Mouse (Mus musculus) adrenal gland, postnatal 36 days (tissue): ENCODE measurements at regions not wholly inside any gene's neighbourhood (a gene's known extent, or its start where the extent isn't known, plus 50 kb on each side); places are given as distances from the start of the nearest gene placed in this dataset.

Source experiments
- DNase-seq, 2 experiments: peaks; one replicate each; pipeline ENCODE4 v3.0.0; 2021; ENCODE audit warnings: mixed read lengths in 1 of 2

- DNase-seq: no peak
Measured at GRCm38 (mm10) chr16:93458011-93458585, 145.8 kb downstream of the Setd4 start.

GRCm38 (mm10) chr16:93456706-93457425 is 147.0 kb downstream of the Setd4 start:
- no peak for DNase-seq

DNA sequence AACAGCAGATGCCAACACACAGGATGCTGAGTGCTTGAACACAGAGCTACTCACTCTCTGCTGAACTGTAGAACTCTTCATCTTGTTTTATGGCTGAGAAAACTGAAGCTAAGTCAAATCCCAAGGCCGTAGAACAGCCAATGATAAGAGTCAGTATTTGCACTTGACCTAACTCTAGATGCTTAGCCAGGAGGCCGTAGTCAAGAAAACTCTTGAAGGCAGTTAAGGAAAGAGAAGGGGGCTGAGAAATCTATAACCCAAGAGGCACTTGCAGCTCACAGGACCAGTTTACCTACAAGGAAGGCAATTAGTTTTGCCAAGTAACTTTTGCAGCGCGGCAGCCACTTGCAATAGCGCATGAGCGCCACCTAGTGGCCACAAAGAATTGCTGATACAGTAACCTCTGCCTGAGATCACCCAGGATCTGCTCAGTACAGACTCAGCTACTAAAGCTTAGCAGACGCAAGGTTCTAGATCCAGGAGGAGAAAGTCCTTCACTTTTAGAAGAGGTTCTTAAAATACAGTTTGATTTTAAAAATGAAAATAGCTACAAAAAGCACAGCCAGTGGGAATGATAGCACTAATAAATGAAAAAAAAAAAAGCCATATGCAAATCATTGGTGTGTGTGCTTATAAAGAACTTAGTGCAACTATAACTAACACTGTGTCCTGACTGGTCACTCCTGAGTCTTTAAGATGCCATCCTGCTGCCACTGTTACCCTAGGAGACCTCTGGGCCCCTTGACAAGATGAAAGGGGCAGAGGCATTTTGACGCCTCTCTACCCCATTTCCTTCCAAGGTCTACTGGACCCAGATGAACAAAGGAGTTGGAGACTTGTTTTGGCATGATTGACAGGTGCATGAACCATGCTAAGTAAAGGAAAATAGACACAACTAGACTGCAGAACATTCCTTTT is 149.5 kb downstream of the Setd4 start:
- DNase-seq: peak; percentile 82 to 86

DNA sequence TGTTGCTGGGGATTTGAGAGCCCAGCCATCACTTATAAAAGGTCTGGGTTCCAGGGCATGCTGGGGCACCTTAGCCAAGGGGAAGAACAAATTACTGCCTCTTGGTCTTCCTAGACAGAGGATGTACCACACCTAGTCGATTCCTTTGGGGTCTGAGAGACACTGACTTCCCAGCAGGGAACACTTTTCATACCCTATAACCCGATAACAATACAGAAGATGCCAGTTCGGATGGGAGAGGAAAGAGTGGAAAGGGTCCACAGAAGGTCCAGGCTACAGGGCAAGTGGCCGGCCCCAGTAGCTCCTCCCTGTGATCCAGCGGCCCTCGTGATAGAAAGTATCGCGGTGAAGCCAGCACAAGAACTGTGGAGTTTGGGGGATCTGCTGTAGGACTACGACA is 150.8 kb downstream of the Setd4 start:
- DNase-seq: no peak

DNA sequence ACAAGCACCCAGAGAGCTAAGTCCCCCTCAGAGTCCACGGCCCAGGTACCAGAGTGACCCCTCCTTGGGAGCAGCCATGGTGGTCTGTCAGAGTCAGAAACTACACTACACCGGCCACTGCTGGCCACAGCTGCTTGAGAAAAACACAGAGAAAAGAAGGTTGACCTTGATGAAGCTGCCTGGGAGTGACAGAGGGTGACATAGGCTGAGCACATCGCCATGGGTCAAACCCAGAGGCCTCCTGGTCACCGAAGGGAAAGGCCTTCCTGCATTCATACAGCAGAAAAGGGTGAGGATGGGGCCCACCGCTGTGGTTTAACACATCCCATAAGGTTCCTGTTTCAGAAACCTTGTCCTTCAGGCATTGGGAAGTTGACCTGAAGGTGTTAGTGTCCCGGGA is 153.0 kb downstream of the Setd4 start:
- no peak for DNase-seq

DNA sequence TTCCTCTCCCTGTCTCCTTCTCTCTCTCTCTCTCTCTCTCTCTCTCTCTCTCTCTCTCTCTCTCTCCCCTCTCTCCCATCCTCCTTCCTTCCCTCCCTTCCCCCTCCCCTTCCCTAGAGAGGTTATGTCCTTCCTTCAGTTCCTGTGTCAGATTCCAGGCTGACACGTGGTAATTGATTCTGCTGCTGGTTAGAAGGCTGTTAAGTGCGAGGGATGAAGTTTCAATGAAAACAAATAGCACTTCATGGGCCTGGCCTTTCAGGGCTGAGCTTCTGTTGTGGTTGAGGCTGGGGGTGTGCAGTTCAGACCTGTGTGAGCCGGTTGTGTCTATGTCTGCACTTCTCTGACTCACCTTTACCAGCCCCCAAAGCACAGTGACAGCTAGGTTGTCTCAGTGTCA is 153.9 kb downstream of the Setd4 start:
- DNase-seq: no peak

- DNase-seq: no peak
Measured at GRCm38 (mm10) chr16:93448124-93448523, 155.7 kb downstream of the Setd4 start.

- no peak for DNase-seq
Measured at GRCm38 (mm10) chr16:93446970-93447369, 156.9 kb downstream of the Setd4 start.

GRCm38 (mm10) chr16:93446206-93446605 is 157.7 kb downstream of the Setd4 start:
- DNase-seq: no peak

DNA sequence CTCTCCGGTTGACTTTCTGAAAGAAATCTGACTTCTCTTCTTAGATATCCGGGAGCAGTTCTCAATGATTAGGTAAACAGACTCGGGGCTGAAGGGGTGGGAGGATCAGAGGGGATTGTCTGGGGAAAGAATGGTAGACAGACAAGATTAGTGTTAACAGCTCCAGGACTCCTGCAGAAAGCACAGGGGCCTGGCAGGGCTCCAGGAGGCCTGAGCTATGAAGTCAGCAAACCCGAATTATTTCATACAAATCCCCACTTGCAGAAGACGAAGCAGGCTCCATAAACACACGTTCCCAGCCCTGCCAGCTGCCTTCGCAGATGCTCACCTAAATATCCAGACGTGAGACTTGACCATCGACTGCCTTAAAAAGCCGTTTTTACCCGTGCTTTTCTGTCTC is 161.0 kb downstream of the Setd4 start:
- DNase-seq: peak; percentile 26 to 50

DNA sequence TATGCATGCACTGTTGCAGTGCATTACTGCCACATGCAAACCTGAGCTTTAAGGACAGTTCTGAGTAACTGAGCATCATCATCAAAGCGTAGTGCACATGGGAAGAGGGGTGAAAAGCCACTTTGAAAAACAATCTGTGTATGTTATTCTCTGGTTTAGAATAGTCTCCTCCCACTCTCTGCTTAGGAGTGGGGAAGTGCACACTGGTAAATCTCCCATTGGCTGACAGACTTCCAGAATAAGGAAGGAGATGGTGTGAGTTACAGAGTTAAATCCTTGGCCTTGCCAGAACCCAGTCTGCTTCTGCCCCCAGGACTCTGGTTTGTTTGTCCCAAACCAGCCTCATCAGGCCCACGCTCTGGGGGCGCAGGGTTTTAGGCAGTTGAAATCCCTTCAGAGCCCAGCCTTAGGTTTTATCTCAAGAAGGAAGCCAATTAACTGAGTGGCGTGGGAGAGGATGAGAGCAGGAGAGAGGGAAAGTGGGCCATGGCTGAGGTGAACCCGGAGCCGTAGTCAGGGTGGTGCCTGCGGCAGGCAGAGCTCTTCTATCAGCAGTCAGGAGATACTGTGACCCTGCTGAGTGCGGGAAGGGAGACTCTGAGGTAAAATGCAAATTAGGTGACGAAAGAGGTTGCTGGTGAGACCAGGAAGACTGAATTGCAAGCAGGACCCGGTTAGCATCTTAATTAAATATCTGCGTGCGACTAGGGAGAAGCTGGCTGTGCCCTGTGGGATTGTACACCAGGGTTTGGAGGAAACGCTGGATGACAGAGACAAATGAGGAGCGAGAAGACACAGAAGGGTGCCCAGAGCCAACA is 166.0 kb downstream of the Setd4 start:
- no peak for DNase-seq

GRCm38 (mm10) chr16:93436732-93437131 is 167.1 kb downstream of the Setd4 start:
- no peak for DNase-seq

- no peak for DNase-seq
Measured at GRCm38 (mm10) chr16:93431316-93431715, 172.5 kb downstream of the Setd4 start.

DNA sequence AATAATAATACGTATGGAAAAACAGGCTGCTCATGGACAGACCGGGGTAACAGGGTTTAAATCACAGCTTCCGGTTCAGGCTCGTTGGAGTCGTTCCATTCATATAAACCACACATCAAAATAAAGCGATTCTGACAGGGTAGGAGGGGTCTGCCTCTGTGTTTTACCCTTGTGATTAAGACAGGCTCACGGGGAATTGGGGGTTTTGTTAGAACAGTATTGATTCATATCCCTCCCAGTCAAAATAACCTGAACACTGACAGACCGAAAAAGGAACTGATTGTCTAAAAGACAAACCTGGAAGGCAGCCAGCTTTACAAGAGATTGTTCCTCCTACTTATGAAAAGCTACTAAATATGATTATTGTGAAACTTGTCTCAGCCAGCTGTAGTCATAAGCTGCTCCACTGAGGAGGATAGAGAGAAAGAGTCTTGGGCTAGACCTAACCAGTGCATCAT is 174.5 kb downstream of the Setd4 start:
- no peak for DNase-seq

DNA sequence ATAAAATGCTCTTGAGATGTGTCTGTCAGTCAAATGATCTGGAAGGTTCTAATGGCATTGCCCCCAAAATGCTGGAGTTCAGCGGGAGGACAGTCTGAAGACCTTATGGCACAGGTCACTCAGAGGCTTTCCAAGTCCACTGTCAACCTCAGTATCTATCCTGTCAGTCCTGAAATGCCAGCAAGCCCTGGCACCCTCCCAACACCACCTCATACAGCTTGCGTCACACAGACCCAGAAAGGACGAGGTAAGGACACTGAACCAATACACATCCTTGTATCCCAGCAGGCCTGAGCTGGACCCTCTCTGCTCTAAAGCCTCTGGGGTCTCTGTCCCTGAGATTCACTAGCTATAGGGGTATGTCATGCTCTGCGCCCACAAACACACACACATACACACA is 176.6 kb downstream of the Setd4 start:
- DNase-seq: peak in 1 of 2 experiments; percentile 5

GRCm38 (mm10) chr16:93425731-93426130 is 178.1 kb downstream of the Setd4 start:
- no peak for DNase-seq

DNA sequence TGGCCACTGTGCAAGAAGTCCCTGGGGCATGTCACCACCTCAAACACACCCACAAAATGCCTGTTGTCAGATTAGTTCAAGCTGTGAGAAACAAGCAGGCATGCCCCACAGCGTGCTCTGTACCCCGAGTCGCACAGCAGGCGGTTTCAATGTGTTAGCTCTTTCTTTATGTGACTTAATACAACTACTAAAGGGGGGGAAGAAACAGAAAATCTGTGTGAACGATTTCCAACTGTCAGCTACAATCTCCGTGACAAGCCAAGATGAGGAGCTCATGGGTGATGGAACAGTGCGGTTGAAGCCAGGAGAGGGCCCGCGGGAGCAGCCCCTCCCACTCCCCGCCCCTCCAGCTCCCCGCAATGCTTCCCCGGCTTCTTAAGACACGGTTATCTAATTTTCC is 180.7 kb downstream of the Setd4 start:
- DNase-seq: no peak

DNA sequence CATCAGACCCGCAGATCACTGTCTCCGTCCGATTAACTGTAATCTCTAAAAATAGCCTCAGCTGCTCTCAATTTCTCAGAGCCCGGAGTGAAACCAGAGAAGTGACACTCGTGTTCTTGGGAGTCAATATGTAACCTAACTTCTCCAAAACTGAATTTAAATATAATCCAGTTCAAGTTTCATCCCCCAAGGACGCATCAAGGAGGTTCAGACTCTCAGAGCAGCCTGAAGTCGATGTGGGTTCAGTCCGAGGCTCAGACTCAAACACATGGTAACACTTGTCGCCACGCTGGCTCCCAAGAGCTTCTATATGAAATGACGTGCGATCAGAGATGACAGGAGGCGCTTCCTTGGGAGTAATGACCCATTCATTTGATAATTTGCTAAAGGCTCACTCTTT is 181.6 kb downstream of the Setd4 start:
- no peak for DNase-seq

- DNase-seq: no peak
Measured at GRCm38 (mm10) chr16:93418246-93418645, 185.6 kb downstream of the Setd4 start.

GRCm38 (mm10) chr16:93417831-93418230 is 186.0 kb downstream of the Setd4 start:
- no peak for DNase-seq

DNA sequence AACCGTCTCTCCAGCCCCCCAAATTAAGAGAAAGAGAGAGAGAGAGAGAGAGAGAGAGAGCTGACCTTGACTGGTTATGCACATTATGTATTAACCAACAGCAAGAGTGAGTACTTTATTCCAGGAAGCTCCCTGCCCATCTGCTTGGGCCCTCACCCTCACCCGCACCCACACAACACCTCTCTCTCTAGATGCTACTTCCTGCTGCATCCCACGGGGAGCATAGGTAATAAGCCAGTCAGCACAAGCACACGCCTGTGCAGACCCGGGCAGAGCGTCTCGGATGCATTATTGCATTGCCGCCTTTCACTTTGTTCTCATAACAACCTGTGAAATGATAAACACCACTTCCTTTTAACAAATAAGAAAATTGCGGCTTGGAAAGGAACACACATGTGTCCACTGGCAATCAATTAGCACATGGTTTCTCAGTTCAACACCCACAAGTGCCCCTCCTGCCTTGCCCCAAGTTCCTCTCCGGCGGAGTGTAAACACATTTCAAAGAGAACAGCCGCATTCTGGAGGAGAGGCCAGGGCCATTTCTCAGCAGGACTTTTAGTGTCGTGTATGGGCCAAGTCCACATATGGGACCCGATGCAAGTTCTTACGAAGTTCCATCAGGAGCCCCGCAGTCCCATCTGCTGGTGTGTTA is 211.7 kb downstream of the Setd4 start:
- no peak for DNase-seq
